8 mouse cellular contexts compared by ENCODE assay signal in the genomic region with DNA sequence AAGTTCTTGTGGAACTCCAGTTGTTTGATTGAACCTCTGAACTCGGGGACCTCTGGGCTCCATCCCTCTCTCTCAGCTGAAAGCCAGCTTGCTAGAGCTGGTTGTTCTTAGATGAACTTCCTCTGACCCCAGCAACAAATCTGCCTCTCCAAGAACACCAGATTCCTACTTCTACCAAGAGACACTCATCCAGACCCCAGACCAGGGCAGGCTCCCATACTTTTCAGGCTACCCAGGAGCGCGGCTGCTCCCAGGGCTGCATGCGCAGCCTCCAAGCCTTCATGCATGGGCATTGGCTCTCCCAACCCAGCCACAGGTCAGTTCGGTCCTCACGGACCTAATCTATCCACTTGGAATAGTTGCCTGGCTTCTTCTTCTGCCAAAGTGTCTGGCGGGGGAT. TPM values are rescaled to one million over a fixed set of nuclear protein-coding genes. Genes with fewer than 3 reads are reported as not detected.
DNase-seq lines count a peak whose midpoint lies in the region; ATAC-seq and TF ChIP-seq lines count a peak whose summit lies in the region.

A gene (plus strand): TSS at position 217 of the 400 bp plus-strand sequence.

- H3K9me3 ChIP-seq in forebrain, embryonic 10.5 days, result no peaks in the 10 kb centered on the region
- no peaks in the 10 kb centered on the region for H3K9me3 ChIP-seq in intestine, embryonic 14.5 days (ENCODE audit: control insufficient read depth, low read length)
- H3K9me3 ChIP-seq in midbrain, embryonic 11.5 days (ENCODE audit: control insufficient read depth, low read length), result no peaks in the 10 kb centered on the region

- 79% methylated on average over 7 of the region's 7 CpGs for WGBS in liver, adult 2 months
- 67% methylated on average over 7 of the region's 7 CpGs for WGBS in forebrain, embryonic 10.5 days
- WGBS in intestine, embryonic 14.5 days, result 53% methylated on average over 7 of the region's 7 CpGs
- WGBS in midbrain, embryonic 11.5 days, result 63% methylated on average over 7 of the region's 7 CpGs

- DNase-seq in liver, adult 2 months (ENCODE audit: extremely low read depth, low read depth, low spot score), result peak; percentile 15
- DNase-seq in liver, result no peak
- no peak for DNase-seq in forebrain, embryonic 10.5 days (ENCODE audit: extremely low spot score, low spot score)
- DNase-seq in intestine, embryonic 14.5 days (ENCODE audit: low spot score), result no peak
- no peak for DNase-seq in midbrain, embryonic 11.5 days (ENCODE audit: low spot score, missing footprints)
- DNase-seq in ovary, postnatal 36 days (ENCODE audit: low spot score), result no peak
- DNase-seq in kidney, adult 18-20 months, result no peak

- no peaks in the 10 kb centered on the region for H3K79me2 ChIP-seq in liver, adult 2 months (ENCODE audit: control insufficient read depth, insufficient read depth, low read length)

- no peaks in the 10 kb centered on the region for H3K4me1 ChIP-seq in liver, adult 2 months (ENCODE audit: control insufficient read depth, insufficient read depth, low read length)
- H3K4me1 ChIP-seq in forebrain, embryonic 10.5 days, result peaks cover 37% of the 10 kb centered on the region
- peaks cover 8% of the 10 kb centered on the region for H3K4me1 ChIP-seq in intestine, embryonic 14.5 days (replicated peaks; ENCODE audit: control insufficient read depth, insufficient read depth, low read length)
- H3K4me1 ChIP-seq in midbrain, embryonic 11.5 days (ENCODE audit: control insufficient read depth, insufficient read depth, low read length), result peaks cover 18% of the 10 kb centered on the region

- H3K27me3 ChIP-seq in liver, adult 2 months (ENCODE audit: control insufficient read depth, insufficient read depth, low read length), result no peaks in the 10 kb centered on the region
- H3K27me3 ChIP-seq in forebrain, embryonic 10.5 days (ENCODE audit: poor library complexity, severe bottlenecking), result no peaks in the 10 kb centered on the region
- no peaks in the 10 kb centered on the region for H3K27me3 ChIP-seq in intestine, embryonic 14.5 days (replicated peaks; ENCODE audit: control insufficient read depth, insufficient read depth, low read length)
- no peaks in the 10 kb centered on the region for H3K27me3 ChIP-seq in midbrain, embryonic 11.5 days (ENCODE audit: control insufficient read depth, insufficient read depth, low read length)

- H3K4me2 ChIP-seq in intestine, embryonic 14.5 days (ENCODE audit: low read length), result no peak within 1 kb of the TSS
- peak within 1 kb of the TSS; percentile 15 for H3K4me2 ChIP-seq in midbrain, embryonic 11.5 days

- TF ChIP-seq CTCF in liver, adult 2 months (IDR thresholded peaks at IDR 0.05; ENCODE audit: low read depth, low read length), result no peak

- H3K36me3 ChIP-seq in liver, adult 2 months (ENCODE audit: control insufficient read depth, insufficient read depth, low read length), result no peaks in the 10 kb centered on the region
- H3K36me3 ChIP-seq in forebrain, embryonic 10.5 days (replicated peaks), result no peaks in the 10 kb centered on the region
- H3K36me3 ChIP-seq in intestine, embryonic 14.5 days (ENCODE audit: control insufficient read depth, insufficient read depth, low read length), result no peaks in the 10 kb centered on the region
- no peaks in the 10 kb centered on the region for H3K36me3 ChIP-seq in midbrain, embryonic 11.5 days (ENCODE audit: control insufficient read depth, insufficient read depth, low read length)

- H3K4me3 ChIP-seq in liver, adult 2 months (ENCODE audit: insufficient read depth, low read depth, low read length), result no peak within 1 kb of the TSS
- no peak within 1 kb of the TSS for H3K4me3 ChIP-seq in forebrain, embryonic 10.5 days
- no peak within 1 kb of the TSS for H3K4me3 ChIP-seq in intestine, embryonic 14.5 days (ENCODE audit: low read depth, low read length)
- no peak within 1 kb of the TSS for H3K4me3 ChIP-seq in midbrain, embryonic 11.5 days (ENCODE audit: low read depth, low read length)

- no peak for TF ChIP-seq POLR2A in liver, adult 2 months (IDR thresholded peaks at IDR 0.05; ENCODE audit: extremely low read depth, insufficient read depth, low read length)

- H3K27ac ChIP-seq in liver, adult 2 months (replicated peaks; ENCODE audit: insufficient read depth, low read depth, low read length), result no peak within 1 kb of the TSS
- peak within 1 kb of the TSS; percentile 81 for H3K27ac ChIP-seq in forebrain, embryonic 10.5 days
- 0 out of 2 replicates have a peak within 1 kb of the TSS, but pooled peaks have one; percentile 33 for H3K27ac ChIP-seq in intestine, embryonic 14.5 days (ENCODE audit: low read depth)
- H3K27ac ChIP-seq in midbrain, embryonic 11.5 days (ENCODE audit: low read depth, low read length), result peak within 1 kb of the TSS; percentile 72

- ATAC-seq in intestine, embryonic 14.5 days (replicated peaks; ENCODE audit: low FRiP score, low TSS enrichment, low read depth), result no peak
- no peak for ATAC-seq in midbrain, embryonic 11.5 days (ENCODE audit: low FRiP score)
- no peak for ATAC-seq in monocyte, adult 5-6 weeks (replicated peaks; ENCODE audit: insufficient number of reproducible peaks, low FRiP score, low TSS enrichment, poor library complexity, severe bottlenecking)

- H3K9ac ChIP-seq in liver, adult 2 months (ENCODE audit: low read depth, low read length), result no peak within 1 kb of the TSS
- no peak within 1 kb of the TSS for H3K9ac ChIP-seq in intestine, embryonic 14.5 days (ENCODE audit: low read length)
- peak within 1 kb of the TSS; percentile 20; the same call in 1 of the 2 replicates for H3K9ac ChIP-seq in midbrain, embryonic 11.5 days (ENCODE audit: low read length)

RNA-seq across cellular contexts. Expression of the gene that starts here (rescaled TPM):
- total RNA-seq in liver, adult 2 months (2014; rRNA removed), result 1.9 and 9.4 TPM in 2 replicates
- 7.1 and 8.6 TPM in 2 replicates for polyA plus RNA-seq in liver, adult 2 months (2012; rRNA removed)
- 2,195 and 2,268 TPM in 2 replicates for polyA plus RNA-seq in forebrain, embryonic 10.5 days (2016; fragmentation: Nextera tagmentation; extraction: Ambion mirVana)
- 962 and 973 TPM in 2 replicates for polyA plus RNA-seq in intestine, embryonic 14.5 days (2014; fragmentation: Nextera tagmentation; extraction: Ambion mirVana)
- 1,255 and 1,269 TPM in 2 replicates for polyA plus RNA-seq in midbrain, embryonic 11.5 days (2014; fragmentation: Nextera tagmentation; extraction: Ambion mirVana)
- 0.86 to 2.5 TPM in 2 of 3 replicates, not detected in the other for total RNA-seq in monocyte, adult 5-6 weeks (2017)

Comparison
In these comparisons a context has a peak if more than half of its experiments do, and no peak if none do; other contexts are left out.
1. RNA of the gene that starts here (polyA plus RNA-seq): 2,195 to 2,268 TPM in forebrain, embryonic 10.5 days, 1,255 to 1,269 TPM in midbrain, embryonic 11.5 days and 962 to 973 TPM in intestine, embryonic 14.5 days; 7.1 to 8.6 TPM in liver, adult 2 months; every median in the first group is over 10 times any median in the second.